Mouse (Mus musculus): ENCODE data around the gene Setd6.

The Setd6 gene

DNA sequence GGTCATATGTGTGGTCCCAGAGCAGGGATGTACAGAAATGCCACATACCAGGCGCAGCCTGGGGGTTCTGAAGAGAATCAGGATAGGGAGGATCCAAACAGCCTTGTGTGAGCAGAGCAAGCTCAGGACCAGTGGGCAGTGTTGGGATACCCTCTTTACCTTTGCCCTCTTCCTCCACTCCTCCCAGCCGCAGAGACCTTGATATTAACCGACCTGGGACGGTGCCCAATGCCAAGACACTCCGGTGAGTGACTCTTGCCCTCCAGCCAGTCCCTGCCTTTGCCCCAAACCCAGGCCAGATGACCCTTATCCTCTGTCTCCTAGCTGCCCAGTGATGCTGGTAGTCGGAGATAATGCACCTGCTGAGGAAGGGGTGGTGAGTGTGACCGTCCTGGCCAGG lies 6.1 kb upstream of the Setd6 start:
- no peak for DNase-seq (ENCODE audit: low spot score in 2 of 2)

DNA sequence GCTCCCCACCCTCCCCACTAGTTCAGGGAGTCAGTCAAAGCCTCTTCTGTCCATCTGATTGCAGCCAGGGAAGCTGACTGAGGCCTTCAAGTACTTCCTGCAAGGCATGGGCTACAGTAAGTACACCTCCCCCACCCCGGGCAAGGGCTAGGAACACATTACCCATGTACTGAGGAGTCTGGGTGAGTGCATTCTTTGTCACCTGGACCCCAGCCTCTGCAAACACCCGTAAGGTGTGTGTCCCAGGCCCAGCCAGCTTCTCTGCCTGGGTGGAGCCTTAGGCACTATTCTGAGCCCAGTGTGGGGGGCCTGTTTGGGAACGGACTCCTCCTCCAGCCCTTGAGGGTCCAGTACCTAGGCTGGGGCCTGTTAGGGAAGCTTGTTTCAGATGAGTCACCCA lies 4.7 kb upstream of the Setd6 start:
- DNase-seq (ENCODE audit: low spot score in 2 of 2): no peak

DNA sequence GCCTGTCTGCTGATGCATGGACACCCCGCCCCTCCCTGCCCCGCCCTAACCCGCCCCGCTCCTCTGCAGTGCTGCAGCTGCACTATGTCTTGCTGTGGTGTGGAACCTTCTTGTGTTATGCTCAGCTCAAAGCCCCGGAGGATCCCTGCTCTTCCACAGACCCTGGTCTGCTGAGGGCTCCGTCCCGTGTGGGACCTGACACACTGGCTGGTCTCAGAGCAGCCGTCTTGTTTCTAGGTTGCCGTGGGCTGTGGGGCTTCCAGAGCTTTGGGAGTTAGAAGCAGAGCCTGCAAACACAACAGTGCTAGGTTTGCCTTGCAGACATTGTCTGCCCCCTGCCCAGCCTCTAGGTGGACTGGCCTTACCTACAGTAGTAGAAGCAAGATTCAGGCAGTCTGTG lies 3.3 kb upstream of the Setd6 start:
- no peak for DNase-seq (ENCODE audit: low spot score in 2 of 2)

DNA sequence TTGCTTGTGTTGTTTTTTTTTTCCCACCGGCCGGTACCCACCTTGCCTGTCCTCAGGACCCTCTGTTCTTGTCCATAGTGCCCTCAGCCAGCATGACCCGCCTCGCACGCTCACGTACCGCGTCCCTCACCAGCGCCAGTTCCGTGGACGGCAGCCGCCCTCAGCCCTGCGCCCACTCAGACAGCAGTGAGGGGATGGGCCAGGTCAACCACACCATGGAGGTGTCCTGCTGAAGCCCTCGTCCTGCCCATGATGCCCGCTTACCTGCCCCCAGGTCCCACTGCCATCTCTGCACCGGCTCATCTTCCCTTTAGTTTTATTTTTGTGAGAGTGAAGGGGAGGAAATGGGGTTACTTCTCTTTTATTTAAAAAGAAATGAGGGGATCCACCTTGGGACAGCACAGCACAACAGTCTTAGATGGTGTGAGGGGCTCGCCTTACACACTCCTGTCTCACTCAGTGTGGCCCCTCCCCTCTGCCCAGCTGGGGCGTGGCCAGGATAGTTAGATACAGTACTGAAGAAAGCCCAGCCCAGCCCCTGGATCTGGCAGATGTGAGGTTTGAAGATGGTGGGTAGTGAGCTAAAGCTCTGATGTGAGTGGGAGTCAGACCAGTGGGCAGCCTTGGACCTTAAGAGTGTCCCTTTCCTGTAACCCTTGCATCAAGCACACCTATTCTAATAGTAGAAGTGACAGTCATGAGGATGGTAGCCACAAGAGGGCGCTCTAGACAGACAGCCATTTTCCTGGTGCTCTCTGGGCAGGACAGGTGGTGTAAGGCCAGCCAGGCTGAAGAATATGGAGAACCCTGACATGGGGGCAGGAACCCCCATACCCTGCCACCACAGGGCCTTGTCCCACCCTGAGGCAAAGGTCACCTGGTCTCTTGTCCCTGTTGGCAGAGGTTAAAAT lies 2.3 kb upstream of the Setd6 start:
- peak; percentile 81 to 82 for DNase-seq (ENCODE audit: low spot score in 2 of 2)

DNA sequence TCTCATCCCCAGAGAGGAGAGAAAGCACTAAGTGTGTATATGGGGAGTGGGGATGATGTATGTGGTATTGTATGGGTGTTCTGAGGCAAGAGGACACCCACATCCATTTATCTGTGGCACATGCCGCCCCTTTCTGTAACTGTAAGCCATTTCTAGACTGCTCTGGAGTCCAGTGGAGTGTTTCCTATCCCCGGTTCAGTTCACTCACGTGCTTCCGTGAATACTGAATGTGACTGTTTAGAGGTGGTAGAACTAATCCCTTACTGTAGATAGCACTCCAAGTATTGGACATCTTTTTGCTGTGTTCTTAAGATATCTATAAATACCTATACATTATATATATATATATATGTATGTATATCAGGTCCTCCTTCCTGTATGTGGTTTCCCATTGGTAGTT lies 1.3 kb upstream of the Setd6 start:
- no peak for DNase-seq (ENCODE audit: low spot score in 2 of 2)

DNA sequence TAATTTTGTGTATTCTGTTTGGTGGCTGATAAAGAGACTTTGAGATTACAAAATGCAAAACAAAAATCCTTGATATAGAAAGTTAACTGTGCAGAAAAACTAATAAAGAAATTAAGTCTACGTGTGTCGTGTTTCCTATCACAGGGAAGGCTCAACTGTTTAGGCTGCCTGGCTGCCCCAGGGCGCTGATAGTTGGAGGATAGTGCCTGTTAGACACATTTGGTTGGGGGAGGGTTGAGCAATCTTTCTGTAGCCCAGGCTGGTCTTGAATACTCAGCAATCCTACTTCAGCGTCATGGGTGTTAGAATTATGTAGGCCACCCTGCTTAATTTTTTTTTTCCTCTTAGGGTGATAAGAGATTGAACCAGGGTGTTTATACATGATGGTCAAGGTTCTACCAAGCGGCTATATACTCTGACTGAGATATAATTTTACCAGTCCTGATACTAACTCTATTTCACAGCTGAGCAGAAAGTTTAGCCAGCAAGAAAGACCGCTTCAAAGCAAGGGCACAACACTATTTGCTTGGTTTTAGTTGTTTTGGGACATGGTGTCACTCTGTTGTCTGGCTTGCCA lies 756 bp upstream of the Setd6 start:
- peak in 1 of 2 experiments; percentile 17 for DNase-seq (ENCODE audit: low spot score in 2 of 2)

DNA sequence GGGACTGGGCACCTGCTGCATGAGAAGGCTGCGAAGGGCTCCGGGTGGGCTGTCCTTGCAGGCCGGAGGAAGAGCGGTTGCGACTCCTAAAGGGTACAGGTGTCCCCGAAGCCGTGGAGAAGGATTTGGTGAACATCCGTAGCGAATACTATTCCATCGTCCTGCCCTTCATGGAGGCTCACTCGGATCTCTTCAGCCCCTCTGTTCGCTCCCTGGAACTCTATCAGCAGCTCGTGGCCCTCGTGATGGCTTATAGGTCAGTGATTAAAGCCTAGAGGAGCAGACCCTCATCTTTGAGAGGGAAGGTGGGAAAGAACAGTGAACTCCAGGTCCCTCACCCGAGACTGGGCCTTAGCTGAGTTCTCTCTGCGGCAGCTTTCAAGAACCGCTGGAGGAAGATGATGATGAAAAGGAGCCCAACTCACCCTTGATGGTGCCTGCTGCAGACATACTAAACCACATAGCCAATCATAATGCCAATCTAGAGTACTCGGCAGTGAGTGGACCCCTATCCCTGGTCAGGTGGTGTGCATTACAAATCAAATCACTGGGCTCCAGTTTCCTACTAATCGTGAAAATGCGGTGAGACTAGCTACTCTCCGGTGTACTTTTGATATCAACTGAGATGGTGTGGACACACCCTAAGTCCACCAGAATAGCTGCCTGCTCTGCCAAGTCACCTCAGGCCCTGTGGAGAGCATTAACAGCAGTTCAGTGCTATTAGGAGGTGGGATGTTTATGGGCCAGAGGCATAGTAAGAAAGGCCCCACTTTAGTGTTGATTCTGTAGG lies 1.1 kb downstream of the Setd6 start:
- DNase-seq (ENCODE audit: low spot score in 2 of 2): no peak

DNA sequence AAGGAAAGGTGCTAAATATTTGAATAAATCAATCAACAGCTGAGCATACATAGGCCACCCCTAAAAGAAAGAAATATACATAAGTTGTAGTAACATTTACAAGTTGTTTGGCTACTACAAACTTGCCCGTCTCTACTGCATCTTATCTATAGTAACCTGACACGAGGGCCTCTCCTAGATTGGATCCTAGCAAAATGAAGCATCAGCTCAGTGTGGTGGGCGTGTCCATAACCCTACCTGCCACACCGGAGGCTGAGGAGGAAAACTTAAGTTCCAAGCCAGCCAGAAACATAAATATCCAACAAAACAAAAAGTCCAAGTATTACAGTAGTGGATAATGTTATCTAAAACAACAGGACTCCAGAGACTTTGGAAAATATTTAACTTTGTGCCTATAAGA lies 11.9 kb downstream of the Setd6 start:
- no peak for DNase-seq (ENCODE audit: low spot score in 2 of 2)

DNA sequence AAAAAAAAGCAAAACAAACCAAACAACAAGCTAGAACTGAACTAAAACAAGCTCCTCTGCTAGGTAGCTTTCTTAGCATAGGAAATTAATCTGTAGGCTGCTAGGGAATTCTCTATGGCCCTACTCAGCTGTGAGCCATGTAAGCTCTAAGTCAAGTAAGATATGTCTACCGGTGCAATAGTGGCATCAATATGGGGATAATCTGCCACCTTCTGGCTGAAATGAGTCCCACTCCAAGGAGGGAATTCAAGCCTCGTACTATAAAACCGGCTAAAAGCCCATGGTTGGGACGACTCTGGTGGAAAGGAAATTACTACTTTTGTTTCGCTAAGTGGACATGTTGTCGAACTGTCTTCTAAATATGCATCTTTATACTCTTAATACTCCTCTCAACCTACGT lies 22.9 kb downstream of the Setd6 start:
- DNase-seq (ENCODE audit: low spot score in 2 of 2): peak in 1 of 2 experiments; percentile 41

DNA sequence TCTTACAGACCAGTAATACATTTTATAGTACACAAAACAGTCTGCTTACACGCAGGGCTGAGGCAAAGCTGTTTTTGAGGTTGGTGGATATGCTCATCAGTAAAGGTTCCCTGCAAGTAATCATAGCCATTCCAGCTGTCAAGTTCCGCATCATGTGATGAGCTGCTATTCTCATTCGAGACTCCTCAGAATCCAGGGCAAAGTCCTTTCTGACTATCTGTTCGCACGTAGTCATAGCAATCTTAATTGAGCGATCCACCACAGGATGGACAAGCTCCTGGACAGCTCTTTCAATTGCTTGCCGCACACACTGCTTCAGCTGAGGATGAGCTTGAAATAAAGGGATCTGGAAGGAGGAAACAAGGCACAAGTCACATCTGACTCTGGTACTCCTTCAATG lies 26.1 kb downstream of the Setd6 start:
- no peak for DNase-seq (ENCODE audit: low spot score in 2 of 2)

DNA sequence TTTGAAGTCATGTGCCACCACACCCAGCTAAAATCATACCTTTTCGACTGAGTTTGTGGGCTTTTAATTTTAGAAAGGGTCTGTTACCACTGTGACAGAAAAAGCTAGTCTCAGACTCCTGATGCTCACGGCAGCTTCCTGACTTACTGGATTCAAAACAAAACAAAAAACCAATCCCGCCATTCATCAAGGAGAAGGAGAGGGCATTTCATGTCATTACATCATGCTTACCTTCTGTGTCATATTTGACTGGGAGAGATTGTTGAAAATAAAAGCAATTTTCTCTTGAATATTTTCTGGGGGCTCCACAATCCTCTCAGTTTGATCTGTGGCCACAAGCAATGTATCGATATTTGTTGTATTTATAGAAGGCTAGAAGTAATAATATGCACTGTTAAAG lies 32.3 kb downstream of the Setd6 start:
- no peak for DNase-seq (ENCODE audit: low spot score in 2 of 2)

DNA sequence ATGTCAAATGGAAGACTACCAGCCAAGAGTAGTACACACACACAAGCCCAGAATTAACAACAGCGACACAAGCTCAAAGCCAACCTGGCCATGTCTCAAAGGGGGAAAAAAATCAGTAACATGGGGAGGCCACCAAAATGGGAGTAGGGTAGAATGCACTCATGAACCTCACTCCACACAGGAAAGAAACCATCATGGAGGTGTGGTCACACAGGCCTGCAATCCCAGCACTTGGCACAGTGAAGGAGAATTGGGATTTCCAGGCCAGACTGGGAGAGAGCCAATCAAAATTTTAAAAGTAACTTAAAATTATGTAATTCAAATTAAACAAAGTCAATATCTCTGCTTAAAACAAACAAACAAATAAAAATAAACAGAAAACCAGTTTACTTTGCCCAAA lies 36.2 kb downstream of the Setd6 start:
- DNase-seq (ENCODE audit: low spot score in 2 of 2): no peak

DNA sequence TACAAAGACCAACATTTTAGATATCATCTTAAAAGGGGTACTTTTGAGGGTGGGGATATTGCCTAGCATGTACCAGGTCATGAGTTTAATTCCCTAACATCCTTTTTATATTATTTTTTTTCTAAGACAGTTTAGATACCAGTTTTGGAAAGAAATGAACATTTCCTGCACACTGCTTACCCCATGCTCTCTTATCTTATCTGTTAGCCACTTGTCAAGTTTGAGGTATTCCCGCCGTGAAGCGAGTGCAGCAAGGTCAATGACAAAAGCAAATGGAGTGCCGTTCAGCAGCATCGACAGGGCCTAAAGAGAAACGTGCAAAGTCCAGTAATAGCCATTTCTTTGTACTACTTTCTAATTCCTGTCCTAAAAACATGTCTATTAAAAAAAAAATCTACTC lies 44.6 kb downstream of the Setd6 start:
- no peak for DNase-seq (ENCODE audit: low spot score in 2 of 2)

DNA sequence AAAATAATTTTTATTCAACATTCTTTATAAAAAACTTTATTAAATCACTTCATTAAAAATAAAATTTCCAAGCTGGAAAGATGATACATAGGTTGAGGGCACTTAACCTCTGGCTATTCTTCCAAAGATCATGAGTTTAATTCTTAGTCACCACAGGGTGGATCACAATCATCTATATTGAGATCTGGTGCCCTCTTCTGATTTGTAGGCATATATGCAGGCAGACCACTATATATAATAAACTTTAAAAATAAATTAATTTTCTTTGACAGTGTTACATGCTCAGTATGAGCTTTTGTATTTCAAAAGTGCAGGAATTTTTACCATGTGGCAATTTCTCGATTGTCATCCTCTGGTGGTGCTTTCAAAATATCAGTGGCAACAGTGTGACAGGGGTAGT lies 48.5 kb downstream of the Setd6 start:
- DNase-seq (ENCODE audit: low spot score in 2 of 2): no peak

All from right cerebral cortex, adult 2 months (tissue).